Mouse (Mus musculus) G1E (cell line): ENCODE data around the gene Efhc1.

Experiments used
- CTCF ChIP-seq: IDR thresholded peaks from 2 replicates; pipeline ENCODE4 v1.5.1; 2012; ENCODE audit warnings: low read depth, low read length, inconsistent platforms, mixed read lengths
- POLR2AphosphoS5 ChIP-seq: IDR thresholded peaks from 2 replicates; pipeline ENCODE4 v1.6.1; 2012; ENCODE audit warnings: low read depth, low read length, inconsistent platforms; ENCODE audit not compliant: insufficient replicate concordance

- TF ChIP-seq CTCF (no peak), POLR2AphosphoS5 (no peak)
These were observed 35.8 kb upstream of the Efhc1 start for GRCm38 (mm10) chr1:20915608-20916007.
